Mouse (Mus musculus): Measurements from ENCODE around the gene Dusp11. TPM values are rescaled to one million over a fixed set of nuclear protein-coding genes. Genes with fewer than 3 reads are reported as not detected.
"Not testable (repeated sequence)": the region's sequence is repeated elsewhere in the genome, so short reads cannot be mapped to it uniquely, and the experiment has no call there.

Gene Dusp11
- polyA plus RNA-seq (2014; fragmentation: Nextera tagmentation; extraction: Ambion mirVana): 36.0 and 62.8 TPM in 2 replicates

DNA sequence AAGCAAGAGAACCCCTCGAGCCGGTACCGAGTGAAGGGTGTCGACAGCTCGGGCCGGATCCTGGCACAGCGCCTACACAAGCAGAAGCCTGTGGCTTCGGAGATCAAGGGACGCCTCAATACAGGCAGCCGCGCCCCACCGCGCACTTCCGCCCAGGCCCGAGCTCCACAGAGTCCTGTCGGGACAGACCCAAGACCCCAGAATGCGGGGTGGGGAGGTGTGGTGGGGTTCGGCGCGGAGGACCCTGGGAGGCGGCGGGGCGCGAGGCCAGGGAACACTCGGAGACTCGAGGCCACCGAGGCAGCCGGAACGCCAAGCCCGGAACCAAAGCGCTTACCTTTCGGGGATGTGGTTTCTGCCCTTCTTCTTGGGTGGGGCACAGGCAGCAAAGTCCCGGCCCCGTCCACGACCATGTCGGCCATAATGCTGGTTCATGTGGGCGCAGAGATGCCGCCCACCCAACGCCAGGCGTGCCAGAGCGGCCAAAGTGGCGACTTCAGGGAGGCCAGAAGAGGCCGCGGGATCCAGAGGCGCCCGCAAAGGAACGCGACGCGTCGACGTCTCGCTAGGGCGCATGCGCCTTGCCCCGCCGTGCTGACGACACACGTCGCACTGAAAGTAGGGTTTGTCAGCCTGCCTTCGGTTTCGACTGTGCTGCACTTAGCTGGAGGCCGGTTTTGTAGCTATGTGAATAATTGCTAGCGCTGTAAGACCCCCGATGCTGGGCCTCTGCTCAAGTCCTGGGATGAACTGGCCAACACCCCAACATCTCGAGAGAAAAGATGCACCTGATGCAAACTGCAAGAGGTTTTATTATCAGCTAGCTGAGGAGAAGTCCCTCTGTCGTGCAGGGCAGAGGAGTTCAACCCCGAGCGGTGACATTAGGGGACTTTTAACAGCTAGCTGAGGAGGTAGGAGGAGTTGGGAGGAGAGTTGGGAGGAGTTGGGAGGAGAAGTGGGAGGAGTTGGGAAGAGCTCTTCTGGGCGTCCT, at the start of gene Dusp11:
Gene Dusp11 (minus strand): TSS at position 567 of the 991 bp plus-strand sequence.
- Histone ChIP-seq H3K27me3 (ENCODE audit: control insufficient read depth, insufficient read depth, low read length) (no peaks in the 10 kb centered on the region), H3K27ac (ENCODE audit: low read depth, low read length) (peak within 1 kb of the TSS; percentile 96), H3K4me1 (ENCODE audit: control insufficient read depth, insufficient read depth, low read length) (peaks cover 5% of the 10 kb centered on the region), H3K4me2 (replicated peaks; ENCODE audit: low read depth, low read length) (peak within 1 kb of the TSS; percentile 54), H3K9me3 (ENCODE audit: control insufficient read depth, low read length) (no peaks in the 10 kb centered on the region), H3K9ac (ENCODE audit: low read depth, low read length) (peak within 1 kb of the TSS; percentile 95), H3K36me3 (ENCODE audit: control insufficient read depth, insufficient read depth, low read length) (peaks cover 25% of the 10 kb centered on the region), H3K4me3 (ENCODE audit: low read length) (peak within 1 kb of the TSS; percentile 92)
- under 1% methylated on average over 70 of the region's 70 CpGs for WGBS
- peak; percentile 96 for ATAC-seq (ENCODE audit: low FRiP score, low TSS enrichment)

DNA sequence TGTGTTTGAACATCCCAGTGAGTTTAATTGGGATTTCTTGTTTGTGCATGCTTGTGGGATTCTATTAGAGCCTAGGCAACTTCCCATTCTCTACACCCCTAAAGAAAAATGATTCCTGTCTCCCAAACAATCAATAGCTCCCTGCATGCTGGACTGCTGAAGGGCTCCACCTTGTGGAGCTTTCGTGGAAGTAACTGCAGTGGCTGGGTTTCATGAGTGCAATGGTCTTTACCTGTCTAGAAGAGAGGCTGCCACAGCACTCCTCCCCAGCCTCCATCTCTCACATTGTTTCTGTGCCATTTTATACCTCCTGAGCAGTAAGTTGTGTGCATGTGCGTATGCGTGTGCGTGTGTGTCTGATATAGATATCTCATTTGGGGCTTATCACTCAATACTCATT, 48.5 kb upstream of the Dusp11 start:
- Histone ChIP-seq H3K27ac (ENCODE audit: low read depth, low read length) (no peak overlapping the region), H3K9ac (ENCODE audit: low read depth, low read length) (no peak overlapping the region), H3K4me2 (replicated peaks; ENCODE audit: low read depth, low read length) (no peak overlapping the region), H3K4me3 (ENCODE audit: low read length) (no peak overlapping the region), H3K27me3 (ENCODE audit: control insufficient read depth, insufficient read depth, low read length) (no peaks in the 10 kb centered on the region), H3K9me3 (ENCODE audit: control insufficient read depth, low read length) (no peaks in the 10 kb centered on the region), H3K36me3 (ENCODE audit: control insufficient read depth, insufficient read depth, low read length) (no peaks in the 10 kb centered on the region), H3K4me1 (ENCODE audit: control insufficient read depth, insufficient read depth, low read length) (no peaks in the 10 kb centered on the region)
- WGBS: 36% methylated on average over 4 of the region's 4 CpGs
- no peak for ATAC-seq (ENCODE audit: low FRiP score, low TSS enrichment)

DNA sequence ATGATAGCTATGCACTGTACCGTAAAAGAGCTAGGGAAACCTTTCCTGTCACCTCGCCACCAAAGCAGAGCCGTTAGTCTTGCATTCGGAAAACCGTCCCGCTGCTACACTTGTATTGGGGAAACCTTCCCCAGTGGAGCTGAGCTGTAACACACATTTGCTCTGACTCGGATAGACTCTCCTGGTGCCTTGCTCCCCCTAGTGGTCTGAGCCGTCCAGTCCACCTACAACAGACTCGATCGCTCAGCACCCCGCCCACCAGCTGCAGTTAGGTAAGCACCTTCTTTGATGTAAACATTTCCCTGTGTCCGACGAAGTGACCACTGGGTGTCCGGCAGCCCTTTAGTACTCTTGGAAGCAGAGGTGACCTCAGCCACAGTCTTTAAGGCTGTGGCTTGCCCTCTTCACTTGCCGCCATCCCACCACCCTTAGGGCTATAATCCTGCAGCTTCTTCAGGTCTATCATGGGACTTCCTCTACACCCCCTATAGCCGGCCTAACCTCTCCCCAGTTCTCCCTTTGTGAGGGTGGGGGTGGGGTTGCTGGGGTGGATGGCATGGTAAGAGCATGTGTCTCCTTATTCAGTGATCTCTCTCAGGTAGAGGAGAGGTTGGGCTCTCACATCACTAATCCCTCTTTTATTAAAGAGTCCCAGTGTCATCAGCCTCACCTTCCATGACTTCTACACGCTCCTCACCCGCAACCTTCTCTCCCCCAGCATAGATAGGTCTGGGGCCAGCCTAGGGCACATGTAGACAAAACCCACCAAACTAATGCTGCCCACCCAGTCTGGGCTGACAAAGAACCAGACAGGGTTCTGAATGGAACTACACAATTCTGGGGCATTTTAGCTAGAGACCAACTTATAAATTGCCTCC, 43.0 kb upstream of the Dusp11 start:
- no peak overlapping the region for H3K9ac ChIP-seq (ENCODE audit: low read depth, low read length)

DNA sequence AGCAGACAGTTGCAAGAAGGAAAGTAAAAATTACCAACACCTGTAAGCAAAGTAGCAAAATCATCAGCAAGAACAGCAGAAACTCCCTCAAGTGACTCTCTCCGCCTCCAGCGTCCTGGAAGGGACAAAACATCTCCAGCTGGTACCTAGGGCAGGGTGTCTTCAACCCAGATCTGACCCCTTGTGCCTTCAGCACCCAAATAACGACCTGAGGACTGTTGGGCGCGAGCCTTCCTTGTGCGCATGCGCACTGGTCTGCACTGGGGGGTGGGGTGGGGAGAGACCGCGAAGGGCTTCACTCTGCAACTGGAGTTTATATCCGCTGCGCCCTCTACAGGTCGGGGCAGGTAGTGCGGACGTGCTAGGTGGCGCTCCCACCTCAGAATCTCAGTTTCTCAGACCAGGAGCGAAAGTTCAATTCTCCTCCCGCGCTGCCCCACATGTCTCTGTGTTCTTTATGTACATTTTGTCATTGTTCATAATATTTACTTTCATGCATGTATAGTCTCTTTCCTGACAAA, 42.0 kb upstream of the Dusp11 start:
- no peak overlapping the region for H3K9ac ChIP-seq (ENCODE audit: low read depth, low read length)
- WGBS: 69% methylated on average over 18 of the region's 18 CpGs
- H3K27me3 ChIP-seq (ENCODE audit: control insufficient read depth, insufficient read depth, low read length): no peaks in the 10 kb centered on the region
- H3K4me2 ChIP-seq (replicated peaks; ENCODE audit: low read depth, low read length): no peak overlapping the region
- 0 out of 2 replicates have a peak, but pooled peaks cover 2% of the 10 kb centered on the region for H3K4me1 ChIP-seq (ENCODE audit: control insufficient read depth, insufficient read depth, low read length)
- H3K36me3 ChIP-seq (ENCODE audit: control insufficient read depth, insufficient read depth, low read length): no peaks in the 10 kb centered on the region
- ATAC-seq (ENCODE audit: low FRiP score, low TSS enrichment): no peak
- H3K9me3 ChIP-seq (ENCODE audit: control insufficient read depth, low read length): no peaks in the 10 kb centered on the region
- no peak overlapping the region for H3K4me3 ChIP-seq (ENCODE audit: low read length)
- no peak overlapping the region for H3K27ac ChIP-seq (ENCODE audit: low read depth, low read length)

More for the DNA sequence above, 43.0 kb upstream of the Dusp11 start:
- peak; percentile 93 for ATAC-seq (ENCODE audit: low FRiP score, low TSS enrichment)
- Histone ChIP-seq H3K4me2 (replicated peaks; ENCODE audit: low read depth, low read length) (peak overlapping the region; percentile 31), H3K36me3 (ENCODE audit: control insufficient read depth, insufficient read depth, low read length) (no peaks in the 10 kb centered on the region), H3K4me1 (ENCODE audit: control insufficient read depth, insufficient read depth, low read length) (0 out of 2 replicates have a peak, but pooled peaks cover 2% of the 10 kb centered on the region), H3K27ac (ENCODE audit: low read depth, low read length) (no peak overlapping the region), H3K4me3 (ENCODE audit: low read length) (no peak overlapping the region), H3K9me3 (ENCODE audit: control insufficient read depth, low read length) (no peaks in the 10 kb centered on the region), H3K27me3 (ENCODE audit: control insufficient read depth, insufficient read depth, low read length) (no peaks in the 10 kb centered on the region)
- 12% methylated on average over 18 of the region's 18 CpGs for WGBS

DNA sequence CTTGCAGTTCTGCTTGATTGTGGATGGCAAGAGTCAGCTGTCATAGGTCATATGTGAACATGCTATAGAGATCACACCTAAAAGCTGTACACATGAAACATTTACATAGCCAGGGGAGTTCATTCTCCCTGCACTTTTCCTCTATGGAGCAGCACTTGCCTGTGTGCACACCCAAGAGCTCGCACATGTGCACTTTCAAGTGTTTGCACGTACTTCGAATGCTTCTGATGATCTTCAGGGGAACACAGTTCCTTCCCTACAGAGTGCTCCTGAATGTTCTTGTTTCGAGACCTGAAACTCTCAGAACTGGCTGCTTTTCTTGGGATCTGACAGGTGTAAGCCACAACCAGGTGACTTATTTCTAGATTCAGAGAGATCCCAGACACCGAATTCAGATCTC, 29.3 kb upstream of the Dusp11 start:
- H3K4me2 ChIP-seq (replicated peaks; ENCODE audit: low read depth, low read length); H3K4me3 ChIP-seq (ENCODE audit: low read length); H3K4me1 ChIP-seq (ENCODE audit: control insufficient read depth, insufficient read depth, low read length); ATAC-seq (ENCODE audit: low FRiP score, low TSS enrichment); H3K27ac ChIP-seq (ENCODE audit: low read depth, low read length); H3K36me3 ChIP-seq (ENCODE audit: control insufficient read depth, insufficient read depth, low read length); H3K27me3 ChIP-seq (ENCODE audit: control insufficient read depth, insufficient read depth, low read length); H3K9me3 ChIP-seq (ENCODE audit: control insufficient read depth, low read length); H3K9ac ChIP-seq (ENCODE audit: low read depth, low read length): not testable (repeated sequence)
- WGBS: 85% methylated on average over 5 of the region's 5 CpGs

DNA sequence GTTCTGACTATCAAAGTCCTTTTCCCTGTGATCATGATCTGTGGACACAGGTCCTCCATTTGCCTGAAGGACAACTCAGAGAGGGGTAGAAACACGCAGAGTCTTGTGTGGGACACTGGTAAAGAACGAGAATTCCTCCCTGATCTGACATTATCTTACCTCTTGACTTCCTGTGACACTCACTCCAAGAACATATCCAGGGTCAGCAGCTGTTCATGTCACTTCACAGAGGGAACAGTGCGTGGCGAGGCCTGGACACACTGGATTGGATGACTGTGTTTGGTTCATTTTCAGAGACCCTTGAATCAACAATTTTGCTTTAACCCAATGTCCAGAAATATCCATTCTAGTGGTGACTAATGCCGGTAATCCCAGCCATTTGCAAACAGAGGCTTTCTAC, 28.1 kb upstream of the Dusp11 start:
- 88% methylated on average over 5 of the region's 5 CpGs for WGBS
- ATAC-seq (ENCODE audit: low FRiP score, low TSS enrichment); H3K4me1 ChIP-seq (ENCODE audit: control insufficient read depth, insufficient read depth, low read length); H3K9me3 ChIP-seq (ENCODE audit: control insufficient read depth, low read length); H3K4me3 ChIP-seq (ENCODE audit: low read length); H3K36me3 ChIP-seq (ENCODE audit: control insufficient read depth, insufficient read depth, low read length); H3K27me3 ChIP-seq (ENCODE audit: control insufficient read depth, insufficient read depth, low read length); H3K4me2 ChIP-seq (replicated peaks; ENCODE audit: low read depth, low read length); H3K27ac ChIP-seq (ENCODE audit: low read depth, low read length); H3K9ac ChIP-seq (ENCODE audit: low read depth, low read length): not testable (repeated sequence)

DNA sequence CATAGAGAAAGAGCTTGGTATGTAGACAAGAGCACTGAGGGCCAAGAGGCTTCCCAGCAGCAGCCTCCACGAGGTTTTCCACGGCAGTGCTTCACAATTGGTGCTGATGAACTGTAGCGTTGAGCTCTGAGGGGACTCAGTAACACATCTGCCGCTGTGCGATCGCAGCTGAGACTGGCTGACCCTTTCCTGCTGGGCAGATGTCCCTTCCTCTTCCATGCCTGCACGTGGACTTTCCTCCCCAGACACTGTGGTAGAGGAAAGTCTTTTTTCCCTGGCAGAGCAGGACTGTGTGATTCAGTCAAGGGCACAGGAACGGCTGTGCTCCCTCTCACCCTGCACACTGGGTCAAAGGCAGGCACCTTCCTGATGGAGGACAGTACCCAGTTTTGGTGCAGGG, 22.9 kb upstream of the Dusp11 start:
- Histone ChIP-seq H3K9me3 (ENCODE audit: control insufficient read depth, low read length) (no peaks in the 10 kb centered on the region), H3K9ac (ENCODE audit: low read depth, low read length) (no peak overlapping the region), H3K4me2 (replicated peaks; ENCODE audit: low read depth, low read length) (no peak overlapping the region), H3K4me1 (ENCODE audit: control insufficient read depth, insufficient read depth, low read length) (no peaks in the 10 kb centered on the region), H3K27ac (ENCODE audit: low read depth, low read length) (no peak overlapping the region), H3K36me3 (ENCODE audit: control insufficient read depth, insufficient read depth, low read length) (no peaks in the 10 kb centered on the region), H3K4me3 (ENCODE audit: low read length) (no peak overlapping the region), H3K27me3 (ENCODE audit: control insufficient read depth, insufficient read depth, low read length) (no peaks in the 10 kb centered on the region)
- WGBS: 91% methylated on average over 8 of the region's 8 CpGs
- no peak for ATAC-seq (ENCODE audit: low FRiP score, low TSS enrichment)

DNA sequence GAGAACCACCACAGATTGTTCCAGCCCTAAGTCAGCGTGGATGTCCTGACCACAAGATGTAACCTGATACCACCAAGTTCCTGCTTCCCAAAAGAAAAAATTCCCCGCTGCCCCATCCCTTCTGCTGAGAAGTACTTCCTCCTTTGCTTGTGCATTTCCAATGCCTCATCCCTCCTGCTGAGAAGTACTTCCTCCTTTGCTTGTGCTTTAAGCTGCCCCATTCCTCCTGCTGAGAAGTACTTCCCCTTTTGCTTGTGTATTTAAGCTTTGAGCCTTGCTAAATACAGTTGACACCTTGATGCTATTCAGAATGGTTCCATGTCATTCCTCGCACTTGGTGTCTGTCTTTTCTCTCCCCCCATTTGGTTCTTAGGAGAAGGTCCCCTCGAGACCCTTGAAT, 17.3 kb upstream of the Dusp11 start:
- H3K4me2 ChIP-seq (replicated peaks; ENCODE audit: low read depth, low read length); H3K27me3 ChIP-seq (ENCODE audit: control insufficient read depth, insufficient read depth, low read length); H3K4me1 ChIP-seq (ENCODE audit: control insufficient read depth, insufficient read depth, low read length); H3K36me3 ChIP-seq (ENCODE audit: control insufficient read depth, insufficient read depth, low read length); H3K27ac ChIP-seq (ENCODE audit: low read depth, low read length); ATAC-seq (ENCODE audit: low FRiP score, low TSS enrichment); H3K9ac ChIP-seq (ENCODE audit: low read depth, low read length); H3K4me3 ChIP-seq (ENCODE audit: low read length); H3K9me3 ChIP-seq (ENCODE audit: control insufficient read depth, low read length): not testable (repeated sequence)
- 81% methylated on average over 4 of the region's 4 CpGs for WGBS

Data from kidney, embryonic 14.5 days (tissue).